Mouse (Mus musculus): ENCODE results near the gene Armc9. TPM values are rescaled to one million over a fixed set of nuclear protein-coding genes. Genes with fewer than 3 reads are reported as not detected.
A peak's percentile ranks its signal among the peaks of the same experiment; 100 is the strongest.

The Armc9 gene
- polyA plus RNA-seq, 1 experiment from 2014 or later: 32.5 TPM

DNA sequence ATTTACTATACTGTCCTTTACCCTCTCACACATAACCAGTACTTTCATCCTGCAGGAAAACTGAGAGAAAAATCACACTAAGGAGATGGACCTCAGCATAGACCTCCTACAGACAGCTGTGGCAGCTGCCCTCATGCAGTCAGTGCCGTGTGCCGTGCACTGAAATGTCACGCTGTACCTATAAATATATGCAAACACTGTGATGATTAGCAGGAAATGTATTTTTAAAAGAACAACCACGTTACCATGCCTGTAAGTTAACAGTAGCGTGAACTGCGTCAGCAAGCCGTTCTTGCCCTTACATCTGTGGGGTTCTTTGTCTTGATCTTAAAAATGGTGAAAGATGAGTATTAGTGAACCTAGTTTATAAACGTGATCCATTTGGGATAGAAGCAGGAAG, 98.8 kb downstream of the Armc9 start:
- Histone ChIP-seq H3K36me3 (peaks cover 12% of the 10 kb centered on the region; the same call in 1 of the 2 replicates), H3K4me2 (no peak overlapping the region), H3K9ac (replicated peaks) (no peak overlapping the region), H3K27ac (no peak overlapping the region), H3K4me3 (replicated peaks) (no peak overlapping the region), H3K27me3 (no peaks in the 10 kb centered on the region), H3K4me1 (replicated peaks) (no peaks in the 10 kb centered on the region), H3K9me3 (no peaks in the 10 kb centered on the region)
- 86% methylated on average over 8 of the region's 8 CpGs for WGBS
- ATAC-seq (ENCODE audit: insufficient number of reproducible peaks, insufficient read depth, low FRiP score, low TSS enrichment, low read depth): no peak

DNA sequence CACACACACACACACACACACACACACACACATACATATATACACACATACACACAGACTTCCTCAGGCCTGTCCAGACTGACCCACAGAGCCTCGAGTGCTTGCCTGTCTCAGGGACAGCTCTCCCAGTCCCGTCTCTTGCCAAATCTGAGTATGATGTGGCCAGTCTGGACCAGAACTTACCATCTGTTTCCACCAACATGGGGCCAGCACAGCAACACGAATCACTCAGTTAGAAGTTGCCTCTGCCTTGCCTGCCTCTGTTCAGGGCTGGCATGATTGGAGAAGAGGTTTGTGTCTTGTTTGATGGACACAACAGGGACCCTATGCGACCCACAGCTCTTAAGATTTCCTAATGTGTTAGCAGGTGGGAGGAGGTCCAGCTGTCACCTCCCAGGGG, 101.7 kb downstream of the Armc9 start:
- no peaks in the 10 kb centered on the region for H3K9me3 ChIP-seq
- H3K9ac ChIP-seq (replicated peaks): no peak overlapping the region
- no peaks in the 10 kb centered on the region for H3K4me1 ChIP-seq (replicated peaks)
- no peak overlapping the region for H3K4me2 ChIP-seq
- no peak overlapping the region for H3K4me3 ChIP-seq (replicated peaks)
- 66% methylated on average over 4 of the region's 4 CpGs for whole genome bisulfite sequencing
- peaks cover 4% of the 10 kb centered on the region; the same call in 1 of the 2 replicates for H3K36me3 ChIP-seq
- H3K27ac ChIP-seq: no peak overlapping the region
- ATAC-seq (ENCODE audit: insufficient number of reproducible peaks, insufficient read depth, low FRiP score, low TSS enrichment, low read depth): no peak
- H3K27me3 ChIP-seq: no peaks in the 10 kb centered on the region

DNA sequence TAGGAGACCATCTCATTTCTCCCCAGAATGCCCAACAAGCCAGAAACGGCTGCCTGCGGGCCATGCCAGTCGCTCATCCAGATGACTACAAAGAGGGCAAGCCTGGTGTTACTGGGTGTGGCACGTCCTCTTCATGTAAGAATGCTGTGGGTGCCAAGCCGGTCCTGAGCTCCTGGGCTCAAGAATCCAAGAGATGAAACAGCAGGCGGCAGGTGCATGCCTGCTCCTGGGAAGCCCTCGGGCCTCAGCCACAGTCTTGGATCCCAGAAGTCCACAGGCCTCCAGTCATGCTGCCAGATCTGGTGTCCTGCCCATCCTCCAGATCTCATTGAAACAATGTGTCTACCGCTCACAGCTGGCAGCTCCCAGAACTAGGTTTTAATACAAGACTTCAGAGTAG, 102.6 kb downstream of the Armc9 start:
- no peaks in the 10 kb centered on the region for H3K4me1 ChIP-seq (replicated peaks)
- H3K4me3 ChIP-seq (replicated peaks): no peak overlapping the region
- no peak for ATAC-seq (ENCODE audit: insufficient number of reproducible peaks, insufficient read depth, low FRiP score, low TSS enrichment, low read depth)
- no peak overlapping the region for H3K27ac ChIP-seq
- H3K4me2 ChIP-seq: no peak overlapping the region
- no peaks in the 10 kb centered on the region for H3K27me3 ChIP-seq
- peaks cover 4% of the 10 kb centered on the region; the same call in 1 of the 2 replicates for H3K36me3 ChIP-seq
- 89% methylated on average over 8 of the region's 8 CpGs for WGBS
- H3K9me3 ChIP-seq: no peaks in the 10 kb centered on the region
- H3K9ac ChIP-seq (replicated peaks): no peak overlapping the region

DNA sequence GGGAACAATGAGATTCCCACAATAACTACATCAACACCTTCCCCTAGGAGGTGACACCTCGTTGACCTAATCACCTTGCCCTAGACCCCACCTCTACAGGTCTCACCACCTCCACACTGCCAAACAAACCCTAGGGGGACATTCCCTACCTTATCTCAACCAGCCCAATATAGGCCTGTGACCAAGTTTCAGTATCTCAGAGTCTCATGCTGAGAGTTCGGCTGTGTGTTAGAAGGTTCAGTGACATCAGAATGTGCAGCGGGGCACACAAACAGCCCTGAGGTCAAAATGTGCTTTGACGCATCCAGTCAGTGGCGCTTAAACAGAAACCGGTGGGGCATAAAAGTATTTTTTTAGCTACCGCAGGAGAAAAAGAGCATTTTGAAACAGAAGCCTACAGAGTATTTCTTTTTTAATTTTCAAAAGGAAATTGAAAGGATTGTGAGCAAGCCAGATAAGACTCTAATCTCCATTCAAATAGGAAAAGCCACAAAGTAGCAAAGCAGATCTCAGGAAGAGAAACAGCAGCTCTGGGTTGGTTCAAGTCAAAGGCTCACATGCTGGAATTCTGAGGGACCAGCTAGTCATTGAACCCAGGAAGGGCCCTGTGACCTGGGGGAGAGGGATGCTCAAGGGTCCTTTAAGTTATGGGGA, 103.7 kb downstream of the Armc9 start:
- no peak overlapping the region for H3K4me2 ChIP-seq
- H3K27me3 ChIP-seq: no peaks in the 10 kb centered on the region
- no peak for ATAC-seq (ENCODE audit: insufficient number of reproducible peaks, insufficient read depth, low FRiP score, low TSS enrichment, low read depth)
- 90% methylated on average over 7 of the region's 7 CpGs for WGBS
- H3K9me3 ChIP-seq: no peaks in the 10 kb centered on the region
- peaks cover 4% of the 10 kb centered on the region; the same call in 1 of the 2 replicates for H3K36me3 ChIP-seq
- no peaks in the 10 kb centered on the region for H3K4me1 ChIP-seq (replicated peaks)
- H3K4me3 ChIP-seq (replicated peaks): no peak overlapping the region
- H3K27ac ChIP-seq: no peak overlapping the region
- H3K9ac ChIP-seq (replicated peaks): no peak overlapping the region

DNA sequence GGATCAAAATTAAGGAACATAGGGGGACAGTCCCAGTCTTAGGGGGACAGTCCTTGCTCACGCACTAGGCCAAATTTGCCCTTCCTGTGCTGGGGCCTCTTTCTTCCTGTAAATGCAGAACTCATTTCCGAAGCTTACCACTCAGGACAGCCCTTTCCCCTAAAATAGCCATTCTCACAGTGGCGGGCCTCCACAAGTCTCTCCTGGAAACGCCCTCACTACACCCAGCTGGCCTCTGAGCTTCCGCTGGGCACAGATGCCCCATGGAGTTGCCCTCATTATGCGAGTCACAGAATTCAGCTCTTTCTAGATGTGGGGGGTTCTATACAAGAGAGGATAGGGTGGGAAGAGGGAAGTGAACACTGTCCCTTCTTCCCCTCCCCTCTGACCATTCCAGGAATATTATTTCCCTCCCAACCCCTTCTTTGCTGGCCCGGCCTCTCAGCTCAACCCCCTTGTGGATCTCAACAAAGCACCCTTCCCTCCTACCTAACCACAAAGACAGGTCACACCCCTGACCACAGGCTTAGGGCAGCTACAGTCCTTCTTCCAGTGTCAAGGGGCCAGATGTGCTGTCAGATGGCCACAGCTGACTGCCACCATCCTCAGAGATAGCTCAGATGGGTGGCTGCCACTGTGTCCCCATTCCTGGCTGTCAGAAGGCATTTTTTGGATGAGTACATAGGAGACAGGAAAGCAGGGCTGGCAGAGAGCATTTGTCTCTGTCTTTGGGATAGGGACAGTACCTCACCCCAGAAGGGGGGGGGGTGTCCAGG, 109.2 kb downstream of the Armc9 start:
- Histone ChIP-seq H3K27me3 (no peaks in the 10 kb centered on the region; the same call in 1 of the 2 replicates), H3K9ac (replicated peaks) (no peak overlapping the region), H3K9me3 (no peaks in the 10 kb centered on the region), H3K27ac (no peak overlapping the region), H3K4me3 (replicated peaks) (no peak overlapping the region), H3K4me2 (no peak overlapping the region), H3K36me3 (no peaks in the 10 kb centered on the region), H3K4me1 (replicated peaks) (no peaks in the 10 kb centered on the region)
- WGBS: 57% methylated on average over 7 of the region's 7 CpGs
- ATAC-seq (ENCODE audit: insufficient number of reproducible peaks, insufficient read depth, low FRiP score, low TSS enrichment, low read depth): no peak

DNA sequence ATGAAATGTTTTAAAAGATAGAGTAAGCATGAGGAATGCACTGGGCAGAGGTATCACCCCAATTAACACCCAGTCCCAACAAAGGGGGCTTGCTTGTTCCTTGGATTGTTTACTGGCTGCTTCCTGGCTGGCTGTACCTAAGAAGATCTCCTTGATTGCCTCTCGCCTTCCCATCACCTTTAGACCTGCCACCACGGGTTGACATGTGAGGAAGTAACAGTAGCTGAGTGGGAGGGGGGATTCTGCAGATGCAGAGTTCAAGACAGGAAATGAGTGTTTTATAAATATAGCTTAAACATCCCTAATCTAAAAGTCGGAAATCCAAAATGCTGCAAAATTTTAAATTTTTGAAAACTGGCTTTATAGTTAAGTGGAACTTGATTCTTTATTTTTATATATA, 110.5 kb downstream of the Armc9 start:
- no peak overlapping the region for H3K27ac ChIP-seq
- H3K4me3 ChIP-seq (replicated peaks): no peak overlapping the region
- no peak overlapping the region for H3K9ac ChIP-seq (replicated peaks)
- H3K36me3 ChIP-seq: no peaks in the 10 kb centered on the region
- no peaks in the 10 kb centered on the region for H3K9me3 ChIP-seq
- H3K27me3 ChIP-seq: no peaks in the 10 kb centered on the region; the same call in 1 of the 2 replicates
- no peak for ATAC-seq (ENCODE audit: insufficient number of reproducible peaks, insufficient read depth, low FRiP score, low TSS enrichment, low read depth)
- H3K4me2 ChIP-seq: no peak overlapping the region
- no peaks in the 10 kb centered on the region for H3K4me1 ChIP-seq (replicated peaks)
- 57% methylated on average over 3 of the region's 3 CpGs for WGBS

DNA sequence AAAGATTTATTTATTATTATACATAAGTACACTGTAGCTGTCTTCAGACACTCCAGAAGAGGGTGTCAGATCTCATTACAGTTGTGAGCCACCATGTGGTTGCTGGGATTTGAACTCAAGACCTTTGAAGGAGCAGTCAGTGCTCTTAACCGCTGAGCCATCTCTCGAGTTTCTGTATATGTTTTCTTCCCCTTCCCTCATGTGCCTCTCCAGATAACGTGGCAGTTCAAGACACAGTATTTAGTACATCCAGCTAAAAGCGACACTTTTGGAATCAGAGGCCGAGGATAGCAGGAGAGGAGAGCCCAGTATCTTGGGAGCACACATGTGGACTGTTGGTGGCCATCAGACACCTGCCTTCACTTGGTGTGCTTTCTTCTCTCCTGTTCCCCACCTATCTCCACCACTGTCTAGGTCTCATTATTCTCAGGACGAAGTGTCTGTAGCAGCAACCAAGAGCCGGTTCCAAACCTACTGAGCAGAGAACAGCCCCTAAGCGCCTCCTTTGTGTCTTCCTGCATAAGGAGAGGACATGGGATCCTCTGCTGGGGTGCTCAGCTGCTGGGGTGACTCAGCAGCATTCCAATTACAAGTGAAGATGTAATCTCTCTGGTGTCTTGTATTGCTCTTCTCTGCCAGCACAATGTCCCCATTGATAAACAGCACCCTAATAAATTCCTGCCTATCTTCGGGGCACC, 114.1 kb downstream of the Armc9 start:
- no peaks in the 10 kb centered on the region for H3K9me3 ChIP-seq
- no peak overlapping the region for H3K9ac ChIP-seq (replicated peaks)
- no peak overlapping the region for H3K4me3 ChIP-seq (replicated peaks)
- H3K4me1 ChIP-seq (replicated peaks): no peaks in the 10 kb centered on the region
- no peak overlapping the region for H3K27ac ChIP-seq
- H3K36me3 ChIP-seq: no peaks in the 10 kb centered on the region
- 87% methylated on average over 9 of the region's 9 CpGs for WGBS
- H3K4me2 ChIP-seq: no peak overlapping the region
- H3K27me3 ChIP-seq: no peaks in the 10 kb centered on the region; the same call in 1 of the 2 replicates
- no peak for ATAC-seq (ENCODE audit: insufficient number of reproducible peaks, insufficient read depth, low FRiP score, low TSS enrichment, low read depth)

DNA sequence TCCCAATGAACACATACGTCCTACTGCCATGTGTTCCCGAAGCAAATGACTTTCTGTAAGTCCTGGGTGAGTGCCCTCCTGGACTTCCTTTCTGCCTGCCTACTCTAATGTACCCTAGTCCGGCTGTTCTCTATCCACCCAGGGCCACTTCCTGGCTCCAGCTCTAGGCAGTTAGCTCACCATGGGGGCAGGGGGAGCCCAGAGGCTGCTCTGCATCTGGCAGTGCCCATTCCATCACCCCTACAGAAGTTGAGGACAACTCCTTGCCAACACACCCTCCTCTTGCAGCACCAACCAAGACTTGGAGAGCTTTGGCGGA, 114.6 kb downstream of the Armc9 start:
- no peaks in the 10 kb centered on the region for H3K4me1 ChIP-seq (replicated peaks)
- H3K27me3 ChIP-seq: no peaks in the 10 kb centered on the region; the same call in 1 of the 2 replicates
- H3K9me3 ChIP-seq: no peaks in the 10 kb centered on the region
- ATAC-seq (ENCODE audit: insufficient number of reproducible peaks, insufficient read depth, low FRiP score, low TSS enrichment, low read depth): no peak
- no peak overlapping the region for H3K4me2 ChIP-seq
- no peak overlapping the region for H3K9ac ChIP-seq (replicated peaks)
- no peak overlapping the region for H3K4me3 ChIP-seq (replicated peaks)
- no peak overlapping the region for H3K27ac ChIP-seq
- H3K36me3 ChIP-seq: no peaks in the 10 kb centered on the region
- WGBS: 79% methylated on average over 4 of the region's 4 CpGs

DNA sequence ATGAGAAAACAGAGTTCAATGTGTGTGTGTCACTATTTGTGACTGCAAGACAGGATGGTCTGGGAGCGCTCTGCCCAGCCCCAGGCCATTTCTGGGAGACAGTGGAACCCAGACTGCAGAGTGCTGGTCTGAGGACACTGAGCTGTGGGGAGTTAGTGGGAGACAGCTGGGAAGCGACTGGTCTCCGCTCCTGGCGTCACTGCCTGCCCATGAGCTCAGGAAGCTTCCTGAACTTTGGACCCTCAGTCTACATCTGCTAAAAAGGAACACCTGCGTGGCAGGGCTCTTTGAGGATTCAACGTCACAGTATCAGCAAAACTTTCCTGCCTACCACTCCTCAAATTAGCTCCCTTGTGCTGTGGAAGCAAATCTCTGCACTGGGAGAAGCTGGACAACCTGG, 117.1 kb downstream of the Armc9 start:
- WGBS: 76% methylated on average over 6 of the region's 6 CpGs
- Histone ChIP-seq H3K9me3 (no peaks in the 10 kb centered on the region), H3K4me1 (replicated peaks) (no peaks in the 10 kb centered on the region), H3K4me2 (no peak overlapping the region), H3K4me3 (replicated peaks) (no peak overlapping the region), H3K27ac (no peak overlapping the region), H3K27me3 (no peaks in the 10 kb centered on the region; the same call in 1 of the 2 replicates), H3K36me3 (no peaks in the 10 kb centered on the region), H3K9ac (replicated peaks) (no peak overlapping the region)
- ATAC-seq (ENCODE audit: insufficient number of reproducible peaks, insufficient read depth, low FRiP score, low TSS enrichment, low read depth): no peak

DNA sequence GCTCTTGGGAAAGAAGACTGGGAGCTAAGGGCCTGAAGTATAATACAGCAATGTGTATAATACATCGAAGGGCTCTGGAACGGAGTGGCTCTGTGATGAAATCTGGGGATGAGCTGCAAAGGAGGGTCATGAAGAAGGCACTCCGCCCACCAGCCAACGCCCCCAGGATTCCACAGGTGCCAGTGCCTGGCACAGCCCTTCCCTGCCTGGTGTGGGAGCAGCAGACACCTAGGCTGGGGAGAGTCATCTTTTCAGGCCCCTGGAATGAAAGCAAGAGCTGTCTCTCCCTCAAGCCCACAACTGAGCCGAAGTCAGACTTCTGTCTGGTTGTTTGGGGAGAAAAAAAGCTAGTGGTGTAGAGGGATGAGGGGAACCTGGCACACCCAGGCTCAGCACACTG, 122.5 kb downstream of the Armc9 start:
- H3K4me1 ChIP-seq (replicated peaks): peaks cover 7% of the 10 kb centered on the region
- H3K4me3 ChIP-seq (replicated peaks): no peak overlapping the region
- 74% methylated on average over 5 of the region's 5 CpGs for WGBS
- H3K36me3 ChIP-seq: no peaks in the 10 kb centered on the region
- peak overlapping the region; percentile 3; the same call in 1 of the 2 replicates for H3K27ac ChIP-seq
- no peak for ATAC-seq (ENCODE audit: insufficient number of reproducible peaks, insufficient read depth, low FRiP score, low TSS enrichment, low read depth)
- H3K4me2 ChIP-seq: no peak overlapping the region
- no peaks in the 10 kb centered on the region for H3K27me3 ChIP-seq
- no peak overlapping the region for H3K9ac ChIP-seq (replicated peaks)
- no peaks in the 10 kb centered on the region for H3K9me3 ChIP-seq

DNA sequence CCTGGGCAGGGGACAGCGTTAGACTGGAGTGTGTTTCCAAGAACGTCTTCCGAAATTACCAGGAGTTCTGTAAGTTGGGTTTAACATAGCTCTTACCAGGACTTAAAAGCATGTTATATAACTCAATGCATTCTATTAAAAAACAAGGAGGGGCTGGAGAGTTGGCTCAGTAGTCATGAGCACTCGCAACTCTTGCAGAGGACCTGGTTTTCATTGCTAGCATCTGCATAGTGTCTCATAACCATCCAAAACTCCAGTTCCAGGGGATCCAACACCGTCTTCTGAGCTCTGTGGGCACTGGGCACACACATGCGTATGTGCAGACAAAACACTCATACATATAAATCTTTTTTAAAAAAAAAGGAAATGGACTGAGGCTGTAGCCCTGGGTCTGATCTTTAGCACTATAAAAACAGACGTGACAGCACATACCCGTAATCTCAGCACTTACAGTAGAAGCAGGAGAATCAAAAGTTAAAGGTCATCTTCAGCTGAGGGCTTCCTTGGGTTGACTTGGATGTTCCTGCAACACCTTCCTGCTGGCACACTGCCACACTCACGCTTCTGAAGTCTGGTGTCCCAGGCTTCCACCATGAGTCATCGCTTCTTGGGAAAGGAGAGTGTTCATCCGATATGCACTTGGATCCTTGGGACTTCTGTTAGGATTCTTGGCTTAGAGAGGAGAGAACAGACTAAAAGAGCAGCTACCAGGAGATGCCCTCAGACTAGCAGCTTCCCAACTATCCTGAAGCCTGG, 127.4 kb downstream of the Armc9 start:
- WGBS: 85% methylated on average over 11 of the region's 11 CpGs
- Histone ChIP-seq H3K36me3 (no peaks in the 10 kb centered on the region), H3K4me3 (replicated peaks) (no peak overlapping the region)

More for the DNA sequence above, 127.4 kb downstream of the Armc9 start:
- no peak overlapping the region for H3K9ac ChIP-seq (replicated peaks)
- H3K27me3 ChIP-seq: no peaks in the 10 kb centered on the region
- H3K27ac ChIP-seq: no peak overlapping the region
- H3K4me2 ChIP-seq: no peak overlapping the region
- H3K4me1 ChIP-seq (replicated peaks): peaks cover 7% of the 10 kb centered on the region
- no peaks in the 10 kb centered on the region for H3K9me3 ChIP-seq
- ATAC-seq (ENCODE audit: insufficient number of reproducible peaks, insufficient read depth, low FRiP score, low TSS enrichment, low read depth): no peak
